Mouse (Mus musculus): ENCODE measurements at regions not wholly inside any gene's neighbourhood (a gene's known extent, or its start where the extent isn't known, plus 50 kb on each side); places are given as distances from the start of the nearest gene placed in this dataset.
A peak's percentile ranks its signal among the peaks of the same experiment; 100 is the strongest.

DNA sequence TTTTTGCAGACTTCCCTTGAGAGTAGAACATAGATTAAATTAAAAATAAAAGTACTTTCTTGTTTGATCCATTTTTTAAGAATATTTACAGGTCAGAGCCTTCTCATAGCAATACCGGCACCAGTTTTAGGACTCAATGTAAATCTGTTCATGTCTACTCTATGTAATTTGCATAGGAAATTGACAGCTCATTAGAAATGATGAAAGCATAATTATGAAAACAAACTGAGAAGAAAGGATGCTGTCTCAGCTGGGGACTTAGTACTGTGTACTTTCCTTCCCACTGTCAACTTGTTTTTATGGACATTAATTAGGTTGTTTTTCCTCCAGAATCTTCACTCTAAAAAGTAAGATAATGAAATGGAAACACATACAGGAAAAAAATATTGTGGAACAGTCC, 3344.8 kb upstream of the Gm6569 start:
- DNase-seq (ENCODE audit: low spot score) = no peak

DNA sequence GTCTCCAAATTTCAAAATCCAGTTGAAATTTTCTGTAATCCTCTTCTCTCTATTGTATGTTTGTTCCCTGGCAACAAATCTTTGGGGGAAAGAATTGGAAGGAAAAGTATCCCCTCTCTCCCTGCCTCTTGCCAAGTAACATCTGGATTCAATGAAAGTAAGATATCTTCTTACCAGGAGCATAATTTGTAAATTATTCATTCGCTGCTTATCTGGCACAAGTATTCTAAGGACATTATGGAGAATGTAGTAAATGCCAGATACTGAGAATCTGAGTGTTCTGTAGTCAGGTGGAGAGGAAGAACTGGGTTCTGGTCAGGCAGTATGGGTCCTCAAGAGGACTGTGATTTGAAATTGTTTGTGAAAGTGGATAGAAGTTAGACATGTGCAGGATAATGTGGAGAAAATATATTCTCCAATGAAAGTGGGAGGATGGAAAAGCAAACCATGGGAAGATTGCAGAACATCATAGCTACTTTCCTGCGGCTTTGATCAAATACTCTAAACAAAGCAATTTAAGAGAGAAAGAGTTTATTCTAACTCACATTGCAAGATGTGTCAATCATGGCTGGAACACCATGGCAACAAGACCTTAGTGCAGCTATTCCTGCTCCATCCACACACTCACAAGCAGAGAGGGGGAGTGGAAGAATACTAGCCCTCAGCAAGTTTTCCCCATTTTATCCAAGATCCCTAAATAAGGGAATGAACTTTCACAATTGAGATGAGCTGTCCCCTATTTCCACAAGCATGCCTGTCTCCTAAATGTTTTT, 3327.1 kb upstream of the Gm6569 start:
- peak; percentile 33 for DNase-seq (ENCODE audit: low spot score)

DNA sequence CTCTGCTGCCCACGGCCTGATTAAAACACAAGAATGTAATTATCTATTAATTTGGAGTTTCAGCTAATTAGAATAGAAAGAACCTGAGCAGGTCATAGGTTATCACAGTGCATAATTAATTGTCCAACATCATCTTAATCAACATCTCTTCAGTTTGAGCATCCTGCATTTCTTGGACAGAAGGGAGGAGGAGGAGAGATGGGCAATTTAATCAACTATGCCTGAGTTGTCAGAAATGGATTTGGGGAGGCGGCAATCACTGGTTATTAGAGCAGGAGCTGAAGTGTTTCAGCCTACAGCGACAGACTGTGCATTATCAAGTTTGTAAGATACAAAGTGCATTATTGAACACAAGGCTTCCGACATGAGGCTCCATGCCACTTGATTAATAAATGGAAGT, 3313.8 kb upstream of the Gm6569 start:
- DNase-seq (ENCODE audit: low spot score) = peak; percentile 74

DNA sequence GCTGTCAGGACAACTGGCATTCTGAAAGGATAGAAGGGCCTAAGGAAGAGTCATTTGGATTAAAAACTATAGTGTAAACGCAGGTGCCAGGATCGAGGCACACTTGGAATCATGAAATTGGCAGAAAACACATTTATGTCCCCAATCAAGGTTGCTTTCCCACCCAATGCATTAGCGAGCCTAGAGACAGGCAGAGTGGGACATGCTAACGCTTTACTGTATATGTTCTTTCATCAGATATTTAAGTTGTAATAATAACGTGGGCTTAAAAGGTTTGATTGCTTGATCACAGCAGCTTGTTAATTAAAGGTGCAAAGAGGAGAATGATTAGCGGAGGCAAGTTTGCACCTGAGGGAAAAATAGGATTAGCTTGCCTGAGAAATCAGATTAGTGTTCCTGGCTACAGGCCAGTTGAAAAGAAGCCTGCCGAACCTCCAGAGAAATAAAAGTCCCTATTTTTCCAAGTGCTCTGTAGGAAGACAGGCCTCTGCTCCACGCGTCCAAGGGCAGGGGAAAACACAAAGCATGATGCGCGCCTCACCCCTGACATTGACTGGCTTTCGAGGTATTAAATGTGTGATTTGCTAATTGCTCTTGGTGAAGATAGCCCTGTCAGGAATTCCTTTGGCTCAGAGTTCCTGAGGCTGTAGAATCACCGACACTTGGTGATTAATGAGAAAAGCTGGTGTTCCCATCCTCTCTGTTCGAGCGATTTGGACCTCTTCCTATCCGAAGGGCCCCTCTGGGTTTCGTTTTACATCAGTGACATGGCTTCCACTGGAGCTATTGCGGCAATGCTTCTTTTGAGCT, 3279.4 kb upstream of the Gm6569 start:
- peak; percentile 29 for DNase-seq (ENCODE audit: low spot score)

DNA sequence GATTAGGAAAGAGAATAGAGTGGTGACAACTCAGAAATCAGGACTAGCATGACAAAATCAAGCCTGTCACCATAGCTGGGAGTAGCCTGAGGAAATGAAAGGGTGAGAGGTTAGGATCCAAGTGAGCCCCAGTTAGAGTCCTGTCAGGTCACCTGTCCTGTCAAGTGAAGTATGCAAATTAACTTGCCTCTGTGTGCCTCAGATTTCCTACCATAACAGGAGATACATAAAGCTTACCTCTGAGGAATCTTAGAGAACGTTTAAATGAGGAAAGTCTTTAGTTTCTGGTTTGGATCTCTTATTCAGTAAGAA, 3278.8 kb upstream of the Gm6569 start:
- no peak for DNase-seq (ENCODE audit: low spot score)

DNA sequence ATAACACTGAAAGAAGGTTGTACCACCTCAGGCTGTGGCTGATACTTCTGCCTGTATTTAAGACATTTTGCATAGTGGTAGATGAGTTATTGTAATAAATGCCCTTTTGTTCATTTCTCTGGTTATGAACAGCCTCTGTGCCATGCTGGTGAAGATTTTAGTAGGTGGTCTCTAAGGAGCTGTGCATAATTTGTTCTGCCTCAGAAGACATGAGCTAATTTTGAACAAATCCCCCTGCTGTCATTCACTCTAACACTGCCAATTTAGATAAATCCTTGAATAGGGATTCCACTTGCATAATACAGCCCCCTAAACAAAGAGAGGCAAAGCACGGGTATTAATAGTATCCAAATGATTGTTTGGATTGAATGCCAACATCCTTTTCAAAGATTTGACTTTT, 3240.1 kb upstream of the Gm6569 start:
- DNase-seq (ENCODE audit: low spot score) = peak; percentile 54

DNA sequence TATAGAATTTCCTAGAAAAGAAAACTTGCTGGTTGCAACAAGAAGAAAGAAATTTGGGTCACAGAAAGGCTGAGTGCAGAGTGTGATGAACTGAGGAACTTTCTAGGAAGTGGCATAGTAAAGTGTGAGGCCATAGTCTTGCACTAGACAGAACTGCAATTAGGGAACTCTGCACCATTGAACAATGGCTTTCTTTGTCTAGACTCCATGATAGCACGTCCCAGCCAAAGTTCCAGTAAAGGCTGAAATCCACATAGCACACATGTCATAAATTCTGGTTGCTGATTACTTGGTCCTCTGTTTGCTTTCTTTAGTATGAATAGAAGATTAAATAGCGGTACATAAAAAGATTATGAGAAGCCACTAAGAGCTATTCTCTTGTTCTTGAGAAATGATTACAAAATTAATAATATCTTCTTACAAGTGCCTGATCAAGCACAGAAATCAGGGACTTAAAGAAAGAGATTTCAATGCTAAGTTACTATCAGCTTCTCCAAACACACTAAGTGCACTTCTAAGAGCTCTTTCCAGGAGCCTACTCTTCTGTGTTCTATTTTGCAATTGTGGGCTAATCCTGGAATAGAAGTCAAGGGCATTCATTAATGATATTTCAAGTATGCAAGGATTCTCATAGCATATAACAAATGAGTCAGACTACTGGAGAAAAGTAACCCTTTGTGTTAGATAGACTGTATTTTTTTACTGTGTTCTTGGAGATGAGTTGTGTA, 3233.4 kb upstream of the Gm6569 start:
- peak; percentile 47 for DNase-seq (ENCODE audit: low spot score)

DNA sequence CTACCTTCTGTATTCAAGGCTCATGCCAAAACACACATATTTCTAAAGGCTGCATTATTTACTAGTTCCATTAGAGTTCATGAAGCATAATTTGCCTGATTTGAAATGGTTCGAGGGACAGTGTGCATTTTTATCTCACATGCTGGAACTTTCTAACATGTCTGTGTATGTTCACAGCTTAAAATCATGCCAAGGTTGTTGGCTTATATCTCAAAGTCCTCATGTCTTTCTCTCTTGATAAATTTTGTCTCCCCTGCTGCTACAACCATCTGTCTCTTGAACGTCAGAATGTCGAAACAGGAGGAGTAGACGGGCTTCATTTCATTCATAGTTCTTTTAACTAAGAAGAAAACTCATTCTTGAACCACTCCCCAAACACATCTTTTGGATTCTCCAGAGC, 3229.1 kb upstream of the Gm6569 start:
- no peak for DNase-seq (ENCODE audit: low spot score)

DNA sequence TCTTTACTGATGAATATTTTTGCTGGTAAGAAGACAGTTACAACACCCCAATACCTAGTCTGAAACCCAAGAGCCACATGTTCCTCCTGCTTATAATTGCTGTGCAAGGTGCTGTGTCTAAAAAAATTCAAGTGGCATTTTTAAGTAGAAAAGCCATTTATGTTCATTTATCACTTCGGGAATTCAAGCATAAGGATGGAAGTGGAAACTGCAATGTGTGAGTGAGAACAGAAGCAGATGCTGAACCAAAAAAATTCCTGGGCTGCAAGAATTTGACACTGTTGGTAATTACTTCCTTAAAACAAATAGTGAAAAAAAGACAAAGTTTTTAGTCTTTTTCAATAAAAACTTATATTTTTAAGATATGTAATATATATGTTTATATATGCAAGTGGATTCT, 3227.5 kb upstream of the Gm6569 start:
- DNase-seq (ENCODE audit: low spot score) = no peak

DNA sequence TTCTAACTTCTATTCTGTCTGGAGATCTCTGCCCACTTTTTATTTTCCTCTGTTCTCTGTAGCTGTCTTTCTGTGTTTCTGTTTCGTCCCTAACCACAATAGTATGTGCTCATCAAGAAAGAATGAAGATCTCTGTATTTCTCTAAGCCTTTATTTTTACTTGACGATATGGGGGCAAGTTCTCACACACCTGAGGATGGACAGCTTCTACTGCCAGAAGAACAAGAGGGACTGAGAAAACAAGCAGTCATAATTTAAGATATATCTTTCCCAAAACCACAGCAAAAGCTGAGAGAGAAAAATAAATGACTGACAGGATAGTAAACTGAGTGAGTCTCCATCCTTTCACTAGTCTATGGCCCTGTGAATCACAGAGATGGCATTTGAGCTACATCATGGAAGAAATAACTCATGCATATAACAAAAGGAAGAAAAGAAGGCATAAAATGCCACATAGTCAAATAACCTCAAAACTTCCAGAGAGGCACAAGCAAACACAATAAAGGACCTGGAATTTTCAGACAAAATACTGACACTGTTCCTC, 3216.2 kb upstream of the Gm6569 start:
- no peak for DNase-seq (ENCODE audit: low spot score)

DNA sequence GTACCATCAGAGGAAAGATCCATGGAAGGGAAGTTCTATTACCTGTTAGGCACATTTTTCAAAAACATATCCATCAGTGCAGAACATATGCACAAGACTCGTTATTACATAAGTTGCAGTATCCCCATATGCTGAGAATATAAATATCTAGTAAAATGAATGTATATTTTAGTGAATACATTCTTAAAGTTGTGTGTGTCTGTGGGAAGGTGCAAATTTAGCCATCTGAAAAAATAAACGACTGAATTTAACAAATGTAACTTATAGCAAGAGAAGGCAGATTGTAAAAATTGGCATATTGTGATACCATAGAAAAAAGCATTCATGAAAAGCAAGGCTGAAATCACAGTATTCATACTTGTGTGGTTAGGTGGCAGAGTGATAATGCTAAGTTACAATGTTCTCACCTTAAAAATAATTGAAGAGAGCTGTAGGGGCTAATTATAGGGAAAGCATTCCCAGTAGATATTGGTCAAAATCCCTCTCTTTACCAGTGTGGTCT, 3193.3 kb upstream of the Gm6569 start:
- DNase-seq (ENCODE audit: low spot score) = no peak

DNA sequence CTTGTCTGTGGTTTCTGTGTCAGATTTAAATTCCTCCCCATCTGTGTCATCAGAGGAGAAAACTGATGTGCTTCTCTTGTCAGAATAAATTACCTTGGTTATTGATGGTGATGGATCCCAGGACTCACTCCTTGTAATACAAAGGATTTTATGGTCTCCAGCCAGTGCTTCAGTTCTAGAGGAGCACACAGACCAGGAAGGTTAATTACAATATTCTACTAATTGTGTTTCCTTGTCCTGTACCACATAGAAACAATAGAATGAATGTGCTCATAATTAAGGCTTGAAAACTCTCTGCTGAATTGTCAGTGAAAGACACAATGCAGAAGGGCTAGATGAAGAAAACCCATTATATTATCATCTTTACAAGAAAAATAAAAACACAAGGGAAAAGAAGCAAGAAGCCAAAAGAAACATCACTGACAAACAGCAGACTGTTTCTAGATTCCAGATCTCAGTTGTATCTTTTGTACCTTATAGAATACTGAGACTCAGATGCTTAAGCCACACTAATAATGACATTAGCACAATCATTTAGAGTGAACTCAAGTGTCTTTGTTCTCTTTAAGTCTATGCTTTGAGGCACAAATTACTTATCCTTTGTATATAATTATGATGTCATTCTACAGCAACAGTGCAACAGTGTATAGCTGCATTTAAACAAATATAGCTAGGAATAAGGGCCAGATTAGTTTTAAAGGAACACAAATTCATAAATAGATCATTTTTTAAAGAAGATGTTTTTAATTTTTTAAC, 3189.7 kb upstream of the Gm6569 start:
- peak; percentile 81 for DNase-seq (ENCODE audit: low spot score)

DNA sequence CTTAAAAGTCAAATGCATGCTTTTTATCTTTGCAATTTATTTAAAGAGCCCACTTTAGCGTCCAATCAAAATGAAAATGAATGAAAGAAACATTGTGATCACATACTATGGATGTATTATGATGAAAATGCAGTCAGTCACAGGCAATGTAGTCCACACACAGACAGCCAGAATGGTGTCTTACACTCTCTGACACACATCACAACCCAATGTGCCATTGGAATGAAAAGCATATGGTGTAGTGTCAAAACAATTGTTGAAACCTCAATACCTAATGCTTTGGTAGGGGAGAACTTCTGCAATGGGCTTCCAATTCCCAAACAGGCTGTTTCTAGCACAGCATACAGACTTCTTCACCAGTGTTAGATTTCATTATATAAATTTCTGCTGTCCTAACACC, 3158.8 kb upstream of the Gm6569 start:
- no peak for DNase-seq (ENCODE audit: low spot score)

DNA sequence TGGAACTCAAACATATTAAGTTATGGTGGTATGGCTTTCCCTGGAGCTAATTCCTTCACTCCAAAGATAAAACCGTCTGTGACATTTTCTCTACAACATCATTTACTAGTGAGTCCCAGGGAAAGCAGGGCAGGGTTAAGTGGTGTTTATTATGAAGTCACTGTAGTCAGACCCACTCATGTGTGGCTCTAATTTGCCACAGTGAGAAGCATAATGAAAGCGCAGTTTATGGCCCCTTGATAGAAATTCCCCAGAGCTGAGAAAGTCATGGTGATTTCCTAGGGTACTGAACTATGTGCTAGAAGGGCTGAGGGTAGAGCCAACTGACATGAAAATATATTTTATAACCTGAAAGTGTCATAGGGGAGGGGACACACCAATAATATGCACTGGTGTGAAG, 3129.8 kb upstream of the Gm6569 start:
- peak; percentile 38 for DNase-seq (ENCODE audit: low spot score)

DNA sequence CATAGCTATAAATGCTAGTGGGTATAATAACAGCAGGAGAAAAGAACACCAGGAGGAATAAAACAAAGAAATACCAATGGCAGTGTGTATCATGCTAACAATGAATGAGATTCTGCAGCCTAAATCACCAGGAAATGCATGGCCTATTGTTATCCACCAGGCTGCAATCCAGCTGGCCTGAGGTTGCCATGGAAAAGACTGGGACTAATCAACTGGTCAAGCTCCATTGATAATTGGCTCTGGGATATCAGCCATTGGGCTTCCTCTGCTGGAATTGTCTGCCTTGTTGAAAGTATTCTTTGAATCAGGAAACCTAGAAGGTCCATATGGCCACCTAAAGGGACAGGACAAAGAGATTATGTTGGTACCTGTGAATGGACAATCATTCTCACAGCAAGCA, 3120.6 kb upstream of the Gm6569 start:
- peak; percentile 79 for DNase-seq (ENCODE audit: low spot score)

DNA sequence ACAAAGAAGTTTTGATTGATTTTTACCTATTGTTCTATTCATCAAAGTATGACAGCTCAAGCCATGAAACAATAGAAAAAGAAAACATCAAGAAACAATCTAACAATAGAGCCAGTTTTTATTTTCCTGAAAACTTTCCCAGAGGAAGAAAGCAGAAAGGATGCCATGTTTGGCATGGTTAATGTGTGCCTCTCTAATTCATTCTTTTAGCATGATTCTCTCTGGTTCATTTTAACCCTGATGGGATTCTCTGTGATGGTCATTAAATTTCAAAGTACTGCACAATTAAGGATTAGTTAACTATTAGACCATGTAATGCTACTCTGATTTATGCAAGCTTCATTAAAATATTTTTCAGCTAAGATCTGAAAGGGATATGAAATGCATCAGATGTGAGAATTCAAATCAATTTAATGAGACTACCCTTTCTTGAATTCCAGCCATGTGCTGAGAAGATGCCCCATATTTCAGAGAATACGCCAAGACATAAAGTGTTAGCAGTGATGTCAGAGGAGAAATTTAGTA, 3106.9 kb upstream of the Gm6569 start:
- DNase-seq (ENCODE audit: low spot score) = peak; percentile 72

DNA sequence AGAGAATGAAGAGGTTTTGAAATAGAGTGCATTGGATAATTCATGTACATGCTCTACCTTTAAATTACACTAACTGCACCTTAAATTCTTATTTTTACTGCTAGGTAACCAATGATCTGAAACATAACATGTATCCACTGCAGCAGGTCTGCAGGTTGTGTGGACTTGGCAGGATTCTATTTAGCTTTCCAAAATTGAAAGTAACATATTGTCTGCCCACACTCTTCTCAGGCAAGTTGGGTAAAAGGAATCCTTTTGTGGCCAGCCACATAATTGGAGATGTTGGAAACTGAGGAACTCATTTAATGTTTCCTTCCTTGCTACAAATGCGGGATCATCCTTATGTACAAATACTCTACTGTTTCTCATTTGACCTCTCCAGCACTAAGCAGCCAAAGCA, 3106.4 kb upstream of the Gm6569 start:
- DNase-seq (ENCODE audit: low spot score) = no peak

DNA sequence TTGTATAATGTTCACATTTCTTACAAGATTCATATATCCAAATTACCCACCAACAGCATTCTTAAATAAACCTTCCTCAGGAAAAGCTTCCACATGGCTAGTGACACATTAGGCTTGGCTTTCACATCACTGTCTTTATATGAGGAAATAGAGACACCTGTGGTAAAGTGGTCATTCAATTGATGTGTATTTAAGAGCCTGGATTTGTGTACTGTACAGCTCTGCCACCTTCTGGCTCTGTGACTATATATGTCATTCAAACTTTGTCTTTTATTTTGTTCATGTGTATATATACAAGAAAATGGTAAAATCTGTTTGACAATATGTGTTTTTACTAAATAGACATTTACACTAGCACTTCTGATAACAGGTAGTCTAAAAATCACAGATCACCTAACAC, 3090.1 kb upstream of the Gm6569 start:
- peak; percentile 22 for DNase-seq (ENCODE audit: low spot score)

DNA sequence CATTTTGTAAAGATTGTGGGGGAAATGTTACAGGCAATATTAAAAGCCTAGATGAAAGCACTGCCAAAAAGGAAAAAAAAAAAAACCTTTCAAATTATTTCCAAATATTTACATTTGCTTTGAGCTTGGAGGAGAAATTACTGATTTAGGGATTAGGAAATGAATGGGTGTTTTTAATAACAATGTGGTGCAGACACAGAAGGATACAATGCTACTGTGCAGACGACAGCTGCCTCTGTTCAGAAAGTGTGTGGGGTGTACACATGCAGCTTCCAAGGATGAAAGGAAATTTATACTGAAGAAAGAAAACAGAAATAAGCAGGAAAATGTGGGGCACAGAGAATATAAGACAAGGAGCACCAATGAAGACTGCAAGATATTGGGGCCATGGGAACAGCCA, 3070.3 kb upstream of the Gm6569 start:
- DNase-seq (ENCODE audit: low spot score) = no peak

DNA sequence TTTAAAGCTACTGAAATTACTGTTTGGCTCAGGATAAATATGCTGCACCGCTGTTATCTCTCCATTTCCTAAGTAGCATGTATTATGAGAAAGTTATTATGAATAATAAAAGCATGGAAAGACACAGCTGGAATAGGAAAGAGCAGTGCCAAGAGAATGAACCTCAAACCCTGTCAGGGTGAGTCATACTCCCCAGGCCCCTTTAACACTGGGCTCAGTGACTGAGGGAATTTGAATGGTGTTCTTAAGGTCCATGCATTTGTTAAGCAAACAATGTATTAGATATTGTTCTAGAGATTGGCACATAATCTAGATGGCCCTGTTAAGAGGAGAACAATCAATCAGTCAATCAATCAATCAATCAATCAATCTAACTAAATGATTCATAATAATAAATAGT, 3069.8 kb upstream of the Gm6569 start:
- no peak for DNase-seq (ENCODE audit: low spot score)

DNA sequence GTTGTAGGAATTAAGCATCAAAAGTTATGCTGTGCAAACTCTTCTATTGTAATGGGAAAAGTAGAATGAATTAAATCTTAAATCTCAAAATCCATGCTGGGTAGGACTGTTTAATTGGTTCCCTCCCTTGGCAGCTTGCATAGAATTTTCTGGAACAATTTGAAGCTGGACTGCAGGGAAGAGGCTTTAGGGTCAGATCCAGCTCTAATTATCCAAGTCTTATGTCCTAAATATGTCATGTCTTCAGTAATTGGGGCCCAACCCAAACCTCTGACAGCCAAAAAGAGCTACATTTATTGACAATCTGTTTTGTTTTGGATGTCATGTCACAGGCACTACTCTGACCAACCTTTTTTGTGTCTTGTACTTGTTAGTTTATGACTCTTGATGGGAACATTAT, 3068.9 kb upstream of the Gm6569 start:
- DNase-seq (ENCODE audit: low spot score) = peak; percentile 16
